Mouse (Mus musculus) megakaryocyte, embryonic 14.5 days (primary cell): ENCODE measurements around the gene Myo6. TPM values are rescaled to one million over a fixed set of nuclear protein-coding genes. Genes with fewer than 3 reads are reported as not detected.

Source experiments
- H3K27me3 ChIP-seq: replicated peaks from 2 replicates; pipeline ENCODE3; 2012; ENCODE audit warnings: inconsistent platforms
- H3K36me3 ChIP-seq: replicated peaks from 2 replicates; pipeline ENCODE3; 2012; ENCODE audit warnings: low read length, inconsistent platforms, mixed read lengths
- H3K4me1 ChIP-seq: 2 replicates; pipeline ENCODE4 v1.6.1; 2012; ENCODE audit warnings: inconsistent platforms
- H3K4me3 ChIP-seq: replicated peaks from 2 replicates; pipeline ENCODE3; 2012; ENCODE audit warnings: moderate library complexity, mild to moderate bottlenecking, inconsistent platforms
- H3K9me3 ChIP-seq: 2 replicates; pipeline ENCODE4 v1.6.1; 2012; ENCODE audit warnings: inconsistent platforms
- FLI1 ChIP-seq: IDR thresholded peaks from 2 replicates; pipeline ENCODE4 v1.6.1; 2012; ENCODE audit warnings: low read length, inconsistent platforms, mixed read lengths
- GATA1 ChIP-seq: IDR thresholded peaks from 3 replicates; pipeline ENCODE4 v1.6.1; 2012; ENCODE audit warnings: mixed read lengths, low read length, inconsistent platforms, borderline replicate concordance
- polyA plus RNA-seq: library from polyadenylated mRNA; stranded (reverse); fragments of >175 nt; gene quantifications from 2 replicates; pipeline ENCODE4 v1.2.3, GENCODE M21; 2012; ENCODE audit warnings: low replicate concordance; ENCODE audit not compliant: insufficient read depth

The Myo6 gene
- polyA plus RNA-seq, 1 experiment, result 25.5 TPM

- no peaks in the 10 kb centered on the region for H3K27me3 ChIP-seq
- peaks cover 3% of the 10 kb centered on the region; the same call in 1 of the 2 replicates for H3K9me3 ChIP-seq
- H3K4me1 ChIP-seq, result peaks cover 8% of the 10 kb centered on the region
- H3K36me3 ChIP-seq, result peaks cover 70% of the 10 kb centered on the region
- no peak for TF ChIP-seq FLI1
- TF ChIP-seq GATA1, result no peak
- H3K4me3 ChIP-seq, result no peak overlapping the region
Measured at GRCm38 (mm10) chr9:80280724-80281123, 115.9 kb downstream of the Myo6 start.

GRCm38 (mm10) chr9:80282426-80282825 is 117.6 kb downstream of the Myo6 start:
- Histone ChIP-seq H3K4me1 (peaks cover 8% of the 10 kb centered on the region), H3K27me3 (no peaks in the 10 kb centered on the region), H3K36me3 (peaks cover 61% of the 10 kb centered on the region), H3K4me3 (no peak overlapping the region), H3K9me3 (peaks cover 3% of the 10 kb centered on the region; the same call in 1 of the 2 replicates)
- TF ChIP-seq GATA1 (no peak), FLI1 (no peak)

- Histone ChIP-seq H3K27me3 (no peaks in the 10 kb centered on the region), H3K36me3 (peaks cover 65% of the 10 kb centered on the region), H3K4me3 (no peak overlapping the region), H3K9me3 (peaks cover 3% of the 10 kb centered on the region; the same call in 1 of the 2 replicates), H3K4me1 (peaks cover 10% of the 10 kb centered on the region)
- no peak for TF ChIP-seq FLI1
- no peak for TF ChIP-seq GATA1
Measured at GRCm38 (mm10) chr9:80284539-80285174, 119.8 kb downstream of the Myo6 start.

GRCm38 (mm10) chr9:80286845-80287244 is 122.0 kb downstream of the Myo6 start:
- Histone ChIP-seq H3K9me3 (peaks cover 3% of the 10 kb centered on the region; the same call in 1 of the 2 replicates), H3K4me1 (peaks cover 10% of the 10 kb centered on the region), H3K4me3 (peak overlapping the region; percentile 62), H3K36me3 (peaks cover 68% of the 10 kb centered on the region), H3K27me3 (no peaks in the 10 kb centered on the region)
- TF ChIP-seq FLI1, result no peak
- no peak for TF ChIP-seq GATA1

GRCm38 (mm10) chr9:80293056-80293584 is 128.3 kb downstream of the Myo6 start:
- H3K36me3 ChIP-seq, result peaks cover 34% of the 10 kb centered on the region
- no peaks in the 10 kb centered on the region for H3K27me3 ChIP-seq
- no peak for TF ChIP-seq GATA1
- TF ChIP-seq FLI1, result no peak
- H3K4me3 ChIP-seq, result no peak overlapping the region
- no peaks in the 10 kb centered on the region for H3K9me3 ChIP-seq
- peaks cover under 1% of the 10 kb centered on the region; the same call in 1 of the 2 replicates for H3K4me1 ChIP-seq

- H3K36me3 ChIP-seq, result peaks cover 27% of the 10 kb centered on the region
- H3K9me3 ChIP-seq, result no peaks in the 10 kb centered on the region
- no peaks in the 10 kb centered on the region for H3K4me1 ChIP-seq
- H3K4me3 ChIP-seq, result no peak overlapping the region
- TF ChIP-seq FLI1 (no peak), GATA1 (no peak)
- H3K27me3 ChIP-seq, result no peaks in the 10 kb centered on the region
Measured at GRCm38 (mm10) chr9:80296086-80296485, 131.3 kb downstream of the Myo6 start.

GRCm38 (mm10) chr9:80299031-80299430 is 134.2 kb downstream of the Myo6 start:
- Histone ChIP-seq H3K9me3 (no peaks in the 10 kb centered on the region), H3K4me3 (no peak overlapping the region), H3K36me3 (peaks cover 25% of the 10 kb centered on the region), H3K27me3 (no peaks in the 10 kb centered on the region), H3K4me1 (no peaks in the 10 kb centered on the region)
- TF ChIP-seq GATA1, result no peak
- TF ChIP-seq FLI1, result no peak

GRCm38 (mm10) chr9:80303518-80303917 is 138.7 kb downstream of the Myo6 start:
- H3K4me3 ChIP-seq, result no peak overlapping the region
- H3K9me3 ChIP-seq, result no peaks in the 10 kb centered on the region
- no peak for TF ChIP-seq GATA1
- no peak for TF ChIP-seq FLI1
- no peaks in the 10 kb centered on the region for H3K27me3 ChIP-seq
- H3K36me3 ChIP-seq, result peaks cover 41% of the 10 kb centered on the region
- H3K4me1 ChIP-seq, result no peaks in the 10 kb centered on the region

GRCm38 (mm10) chr9:80306390-80306789 is 141.6 kb downstream of the Myo6 start:
- H3K36me3 ChIP-seq, result peaks cover 32% of the 10 kb centered on the region
- H3K4me1 ChIP-seq, result no peaks in the 10 kb centered on the region
- no peaks in the 10 kb centered on the region for H3K9me3 ChIP-seq
- H3K27me3 ChIP-seq, result no peaks in the 10 kb centered on the region
- peak overlapping the region; percentile 21 for H3K4me3 ChIP-seq
- no peak for TF ChIP-seq GATA1
- TF ChIP-seq FLI1, result no peak

- no peak for TF ChIP-seq FLI1
- TF ChIP-seq GATA1, result no peak
- peaks cover 28% of the 10 kb centered on the region for H3K36me3 ChIP-seq
- H3K27me3 ChIP-seq, result no peaks in the 10 kb centered on the region
- H3K9me3 ChIP-seq, result no peaks in the 10 kb centered on the region
- H3K4me3 ChIP-seq, result no peak overlapping the region
- H3K4me1 ChIP-seq, result no peaks in the 10 kb centered on the region
Measured at GRCm38 (mm10) chr9:80306853-80307252, 142.0 kb downstream of the Myo6 start.
